Mouse (Mus musculus): Measurements from ENCODE around the gene Ipo7. TPM values are rescaled to one million over a fixed set of nuclear protein-coding genes. Genes with fewer than 3 reads are reported as not detected.
"Not testable (repeated sequence)": the region's sequence is repeated elsewhere in the genome, so short reads cannot be mapped to it uniquely, and the experiment has no call there.

Gene Ipo7
- polyA plus RNA-seq, 1 experiment from 2014 or later, result 58.0 TPM

GRCm38 (mm10) chr7:110014272-110014671 lies 3.8 kb upstream of the Ipo7 start:
- WGBS, result 79% methylated on average over 5 of the region's 5 CpGs
- no peak for ATAC-seq (ENCODE audit: low FRiP score, low TSS enrichment)

GRCm38 (mm10) chr7:110018631-110019482 lies 783 bp downstream of the Ipo7 start:
- under 1% methylated on average over 42 of the region's 42 CpGs for WGBS

More at GRCm38 (mm10) chr7:110014272-110014671, 3.8 kb upstream of the Ipo7 start:
- Histone ChIP-seq H3K36me3 (ENCODE audit: insufficient read depth, low read length) (no peaks in the 10 kb centered on the region), H3K4me1 (ENCODE audit: insufficient read depth, low read length) (peaks cover 3% of the 10 kb centered on the region; the same call in 1 of the 2 replicates), H3K9ac (replicated peaks; ENCODE audit: low read length) (no peak overlapping the region), H3K4me3 (ENCODE audit: low read length) (no peak overlapping the region), H3K27me3 (ENCODE audit: insufficient read depth, low read length) (no peaks in the 10 kb centered on the region), H3K27ac (ENCODE audit: low read length) (no peak overlapping the region), H3K9me3 (ENCODE audit: low read length) (no peaks in the 10 kb centered on the region), H3K4me2 (replicated peaks; ENCODE audit: low read depth, low read length) (no peak overlapping the region)

GRCm38 (mm10) chr7:110023553-110023952 lies 5.5 kb downstream of the Ipo7 start:
- H3K27ac ChIP-seq (ENCODE audit: low read length), result no peak overlapping the region
- H3K36me3 ChIP-seq (ENCODE audit: insufficient read depth, low read length), result 0 out of 2 replicates have a peak, but pooled peaks cover 8% of the 10 kb centered on the region
- no peaks in the 10 kb centered on the region for H3K27me3 ChIP-seq (ENCODE audit: insufficient read depth, low read length)
- H3K4me1 ChIP-seq (ENCODE audit: insufficient read depth, low read length), result peaks cover 11% of the 10 kb centered on the region
- peaks cover 5% of the 10 kb centered on the region for H3K9me3 ChIP-seq (ENCODE audit: low read length)
- 84% methylated on average over 1 of the region's 1 CpGs for WGBS
- no peak overlapping the region for H3K9ac ChIP-seq (replicated peaks; ENCODE audit: low read length)
- no peak overlapping the region for H3K4me2 ChIP-seq (replicated peaks; ENCODE audit: low read depth, low read length)
- no peak overlapping the region for H3K4me3 ChIP-seq (ENCODE audit: low read length)
- no peak for ATAC-seq (ENCODE audit: low FRiP score, low TSS enrichment)

More at GRCm38 (mm10) chr7:110018631-110019482, 783 bp downstream of the Ipo7 start:
- Histone ChIP-seq H3K9me3 (ENCODE audit: low read length) (no peaks in the 10 kb centered on the region; the same call in 1 of the 2 replicates), H3K4me3 (ENCODE audit: low read length) (peak overlapping the region; percentile 100), H3K27ac (ENCODE audit: low read length) (peak overlapping the region; percentile 95), H3K4me2 (replicated peaks; ENCODE audit: low read depth, low read length) (peak overlapping the region; percentile 78), H3K27me3 (ENCODE audit: insufficient read depth, low read length) (no peaks in the 10 kb centered on the region), H3K36me3 (ENCODE audit: insufficient read depth, low read length) (no peaks in the 10 kb centered on the region), H3K4me1 (ENCODE audit: insufficient read depth, low read length) (peaks cover 11% of the 10 kb centered on the region), H3K9ac (replicated peaks; ENCODE audit: low read length) (peak overlapping the region; percentile 98)
- ATAC-seq (ENCODE audit: low FRiP score, low TSS enrichment), result peak; percentile 89

- 75% methylated on average over 2 of the region's 2 CpGs for WGBS
- ATAC-seq (ENCODE audit: low FRiP score, low TSS enrichment), result no peak
- no peaks in the 10 kb centered on the region for H3K4me1 ChIP-seq (ENCODE audit: insufficient read depth, low read length)
These were observed 8.5 kb downstream of the Ipo7 start for GRCm38 (mm10) chr7:110026594-110026993.

GRCm38 (mm10) chr7:110028826-110029225 lies 10.8 kb downstream of the Ipo7 start:
- peaks cover 36% of the 10 kb centered on the region for H3K36me3 ChIP-seq (ENCODE audit: insufficient read depth, low read length)
- 91% methylated on average over 1 of the region's 1 CpGs for WGBS

More at GRCm38 (mm10) chr7:110026594-110026993, 8.5 kb downstream of the Ipo7 start:
- Histone ChIP-seq H3K36me3 (ENCODE audit: insufficient read depth, low read length) (peaks cover 19% of the 10 kb centered on the region; the same call in 1 of the 2 replicates), H3K27me3 (ENCODE audit: insufficient read depth, low read length) (no peaks in the 10 kb centered on the region), H3K4me2 (replicated peaks; ENCODE audit: low read depth, low read length) (no peak overlapping the region), H3K9ac (replicated peaks; ENCODE audit: low read length) (no peak overlapping the region), H3K27ac (ENCODE audit: low read length) (no peak overlapping the region), H3K9me3 (ENCODE audit: low read length) (peaks cover 5% of the 10 kb centered on the region), H3K4me3 (ENCODE audit: low read length) (no peak overlapping the region)

GRCm38 (mm10) chr7:110030342-110030741 lies 12.3 kb downstream of the Ipo7 start:
- H3K9me3 ChIP-seq (ENCODE audit: low read length), result no peaks in the 10 kb centered on the region
- no peaks in the 10 kb centered on the region for H3K4me1 ChIP-seq (ENCODE audit: insufficient read depth, low read length)
- 85% methylated on average over 3 of the region's 3 CpGs for WGBS
- H3K27ac ChIP-seq (ENCODE audit: low read length), result no peak overlapping the region
- no peak overlapping the region for H3K4me2 ChIP-seq (replicated peaks; ENCODE audit: low read depth, low read length)
- H3K9ac ChIP-seq (replicated peaks; ENCODE audit: low read length), result no peak overlapping the region
- no peaks in the 10 kb centered on the region for H3K27me3 ChIP-seq (ENCODE audit: insufficient read depth, low read length)
- H3K4me3 ChIP-seq (ENCODE audit: low read length), result no peak overlapping the region
- peaks cover 32% of the 10 kb centered on the region for H3K36me3 ChIP-seq (ENCODE audit: insufficient read depth, low read length)
- no peak for ATAC-seq (ENCODE audit: low FRiP score, low TSS enrichment)

More at GRCm38 (mm10) chr7:110028826-110029225, 10.8 kb downstream of the Ipo7 start:
- Histone ChIP-seq H3K27ac (ENCODE audit: low read length) (no peak overlapping the region), H3K9me3 (ENCODE audit: low read length) (peaks cover 5% of the 10 kb centered on the region), H3K27me3 (ENCODE audit: insufficient read depth, low read length) (no peaks in the 10 kb centered on the region), H3K4me2 (replicated peaks; ENCODE audit: low read depth, low read length) (no peak overlapping the region), H3K4me1 (ENCODE audit: insufficient read depth, low read length) (no peaks in the 10 kb centered on the region), H3K9ac (replicated peaks; ENCODE audit: low read length) (no peak overlapping the region), H3K4me3 (ENCODE audit: low read length) (no peak overlapping the region)
- ATAC-seq (ENCODE audit: low FRiP score, low TSS enrichment), result no peak

GRCm38 (mm10) chr7:110057723-110058122 lies 39.6 kb downstream of the Ipo7 start:
- H3K9me3 ChIP-seq (ENCODE audit: low read length); ATAC-seq (ENCODE audit: low FRiP score, low TSS enrichment); H3K4me2 ChIP-seq (replicated peaks; ENCODE audit: low read depth, low read length); H3K4me3 ChIP-seq (ENCODE audit: low read length); H3K27me3 ChIP-seq (ENCODE audit: insufficient read depth, low read length); H3K4me1 ChIP-seq (ENCODE audit: insufficient read depth, low read length); H3K27ac ChIP-seq (ENCODE audit: low read length); H3K9ac ChIP-seq (replicated peaks; ENCODE audit: low read length): not testable (repeated sequence)
- peaks cover 17% of the 10 kb centered on the region for H3K36me3 ChIP-seq (ENCODE audit: insufficient read depth, low read length)
- 93% methylated on average over 2 of the region's 2 CpGs for WGBS

- H3K27me3 ChIP-seq (ENCODE audit: insufficient read depth, low read length), result no peaks in the 10 kb centered on the region
- ATAC-seq (ENCODE audit: low FRiP score, low TSS enrichment), result no peak
- no peaks in the 10 kb centered on the region for H3K9me3 ChIP-seq (ENCODE audit: low read length)
- peaks cover 16% of the 10 kb centered on the region for H3K4me1 ChIP-seq (ENCODE audit: insufficient read depth, low read length)
- 85% methylated on average over 12 of the region's 12 CpGs for whole genome bisulfite sequencing
- H3K9ac ChIP-seq (replicated peaks; ENCODE audit: low read length), result no peak overlapping the region
- H3K36me3 ChIP-seq (ENCODE audit: insufficient read depth, low read length), result peaks cover 8% of the 10 kb centered on the region
- no peak overlapping the region for H3K4me3 ChIP-seq (ENCODE audit: low read length)
- no peak overlapping the region for H3K27ac ChIP-seq (ENCODE audit: low read length)
- H3K4me2 ChIP-seq (replicated peaks; ENCODE audit: low read depth, low read length), result no peak overlapping the region
These were observed 41.2 kb downstream of the Ipo7 start for GRCm38 (mm10) chr7:110059092-110059785.

- Histone ChIP-seq H3K27me3 (ENCODE audit: insufficient read depth, low read length) (no peaks in the 10 kb centered on the region), H3K36me3 (ENCODE audit: insufficient read depth, low read length) (peaks cover 5% of the 10 kb centered on the region; the same call in 1 of the 2 replicates), H3K9ac (replicated peaks; ENCODE audit: low read length) (peak overlapping the region; percentile 99), H3K9me3 (ENCODE audit: low read length) (no peaks in the 10 kb centered on the region), H3K4me2 (replicated peaks; ENCODE audit: low read depth, low read length) (peak overlapping the region; percentile 83), H3K27ac (ENCODE audit: low read length) (peak overlapping the region; percentile 98), H3K4me1 (ENCODE audit: insufficient read depth, low read length) (peaks cover 16% of the 10 kb centered on the region), H3K4me3 (ENCODE audit: low read length) (peak overlapping the region; percentile 74)
- 11% methylated on average over 5 of the region's 5 CpGs for WGBS
- no peak for ATAC-seq (ENCODE audit: low FRiP score, low TSS enrichment)
These were observed 42.1 kb downstream of the Ipo7 start for GRCm38 (mm10) chr7:110060106-110060668.

All from kidney, embryonic 16.5 days (tissue).